Mouse (Mus musculus) T-cell, adult 2 months (primary cell): ENCODE results near the gene Rhpn2.

ENCODE experiments used
- DNase-seq: peaks from one replicate; pipeline ENCODE4 v3.0.0; 2022; ENCODE audit warnings: low spot score

The Rhpn2 gene

DNA sequence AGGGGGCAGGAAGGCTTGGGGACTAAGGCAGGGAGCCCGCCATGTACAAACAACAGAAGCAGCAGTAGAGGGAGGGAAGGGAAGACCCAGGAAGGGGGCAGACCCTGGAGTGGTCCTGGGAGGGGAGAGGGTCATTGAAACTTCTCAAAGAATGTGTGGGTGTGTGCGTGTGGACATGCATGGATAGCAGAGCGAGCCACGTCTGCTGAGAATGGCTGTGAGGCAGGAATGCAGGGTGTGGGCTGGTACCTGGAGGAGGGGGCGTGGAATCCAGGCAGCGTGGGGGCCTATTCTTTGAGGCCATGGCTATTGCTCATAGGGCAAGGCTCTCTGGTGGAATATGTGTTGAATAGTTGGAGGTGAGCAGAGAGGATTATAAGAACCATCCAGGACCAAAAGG, 54.7 kb downstream of the Rhpn2 start:
- DNase-seq: no peak

DNA sequence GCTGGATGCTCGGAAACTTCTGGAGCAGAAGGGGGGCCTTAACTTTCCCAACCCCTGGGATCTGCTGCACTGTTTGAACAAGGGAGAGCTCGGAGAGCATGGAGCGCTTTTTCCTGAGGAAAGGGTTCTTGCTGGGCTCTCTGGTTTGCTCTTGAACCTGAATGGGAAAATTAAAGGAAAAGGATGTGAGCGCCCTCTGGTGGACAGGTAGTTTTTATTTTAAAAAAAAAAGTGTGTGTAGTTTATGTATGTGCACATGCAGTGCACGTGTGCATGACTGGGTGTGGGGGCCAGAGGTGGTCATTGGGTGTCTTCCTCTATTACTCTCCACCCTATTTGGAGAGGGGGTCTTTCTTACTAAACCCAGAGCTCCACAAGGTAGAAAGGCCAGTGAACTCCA, 59.0 kb downstream of the Rhpn2 start:
- DNase-seq: no peak

DNA sequence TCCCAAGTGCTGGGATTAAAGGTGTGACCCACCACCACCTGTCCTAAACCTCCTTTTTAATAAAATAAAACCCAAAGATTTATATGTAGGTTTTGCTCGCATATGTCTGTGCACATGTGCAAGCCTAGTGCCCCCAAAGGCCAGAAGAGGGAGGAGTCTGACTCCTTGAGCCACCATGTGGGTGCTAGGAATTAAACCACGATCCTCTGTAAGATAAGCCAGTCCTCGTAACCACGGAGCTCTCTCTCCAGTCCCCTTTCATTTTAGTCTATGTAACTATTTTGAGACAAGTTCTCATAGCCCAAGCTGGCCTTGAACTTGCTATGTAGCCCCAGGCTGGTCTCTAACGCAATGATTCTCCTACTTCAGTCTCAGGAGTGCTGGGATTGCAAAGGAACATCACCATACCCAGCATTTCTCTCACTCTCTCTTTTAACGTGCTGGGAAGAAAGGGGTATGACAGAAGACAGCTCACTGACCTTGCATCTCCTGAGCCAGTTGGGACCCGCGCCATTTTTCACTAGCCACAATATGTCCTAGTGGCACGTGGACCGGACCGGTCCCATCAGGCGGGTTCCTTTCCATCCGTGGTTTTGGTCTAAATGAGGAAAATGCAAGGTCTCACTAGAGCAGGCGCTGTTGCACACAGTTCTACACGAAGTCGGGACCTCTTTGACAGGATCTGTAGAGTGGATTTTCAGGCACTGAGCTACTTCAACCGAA, 61.9 kb downstream of the Rhpn2 start:
- DNase-seq: no peak

DNA sequence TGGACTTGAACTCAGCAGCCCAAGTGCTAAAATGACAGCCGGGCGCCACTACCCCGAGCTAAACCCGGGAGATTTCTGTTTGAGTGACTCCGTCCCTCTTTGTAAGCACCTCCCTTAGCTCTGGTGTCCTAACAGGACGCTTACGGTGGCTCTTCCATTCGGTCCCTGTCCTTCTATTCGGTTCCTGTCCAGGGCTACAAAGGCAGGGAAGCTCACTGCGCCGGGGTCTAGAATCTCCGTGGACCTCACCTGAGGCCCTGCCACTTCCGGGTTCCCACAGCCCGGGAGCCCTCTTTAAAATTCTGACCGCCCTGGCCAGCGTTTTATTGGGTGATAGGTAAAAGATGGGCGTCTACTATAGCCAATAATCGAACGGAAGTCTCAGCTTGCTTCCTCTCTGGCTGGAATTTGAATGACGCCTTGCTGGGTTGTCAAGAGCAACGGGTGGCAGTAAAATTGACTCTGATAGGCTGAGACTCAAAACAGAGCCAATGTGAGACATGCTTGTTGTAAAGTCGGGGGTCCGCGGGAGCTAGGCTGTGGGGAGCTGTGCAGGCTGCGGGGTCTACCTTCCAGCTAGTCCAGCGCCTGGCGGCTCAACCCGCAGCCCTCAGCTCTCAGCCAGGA, 62.7 kb downstream of the Rhpn2 start, which contains the start of the genes Faap24 and Cep89:
Gene Faap24 (minus strand): TSS at position 295 of the 627 bp plus-strand sequence.
Gene Cep89 (plus strand): TSS at position 494 of the 627 bp plus-strand sequence.
- peak; percentile 96 for DNase-seq

DNA sequence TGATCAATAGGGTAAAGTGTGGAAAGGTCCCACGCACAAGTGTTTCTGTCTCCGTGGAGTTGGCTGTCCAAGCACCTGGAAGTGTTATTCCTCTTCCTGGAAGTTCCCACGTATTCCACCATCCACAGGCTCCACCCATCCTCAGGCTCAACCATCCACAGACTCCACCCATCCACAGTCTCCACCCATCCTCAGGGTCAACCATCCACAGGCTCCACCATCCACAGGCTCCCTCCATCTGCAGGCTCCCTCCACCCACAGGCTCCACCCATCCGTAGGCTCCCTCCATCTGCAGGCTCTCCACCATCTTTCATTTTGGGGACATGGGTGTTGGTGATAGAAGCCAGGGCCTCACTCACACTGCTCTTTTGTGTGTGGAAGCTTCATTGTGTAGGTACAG, 67.2 kb downstream of the Rhpn2 start:
- DNase-seq: no peak

DNA sequence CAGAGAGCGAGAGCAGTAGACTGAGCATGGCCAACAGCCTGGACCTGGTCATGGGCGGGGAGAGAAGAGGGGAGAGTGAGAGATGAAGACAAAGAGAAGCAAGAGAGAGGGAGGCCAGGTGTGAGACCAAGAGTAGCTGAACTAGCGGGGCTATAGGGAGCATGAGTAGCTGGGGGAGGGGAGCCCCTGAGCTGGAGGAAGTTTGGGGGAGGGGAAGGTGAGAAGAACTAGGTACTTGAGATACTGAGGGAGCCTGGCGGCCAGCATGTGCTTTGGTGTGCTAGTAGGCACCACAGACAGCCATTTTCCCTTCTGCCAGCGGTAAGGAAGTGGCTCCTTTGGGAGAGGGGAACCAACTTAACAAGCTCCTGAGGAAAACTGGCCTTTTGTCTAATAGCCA, 81.3 kb downstream of the Rhpn2 start:
- DNase-seq: no peak

DNA sequence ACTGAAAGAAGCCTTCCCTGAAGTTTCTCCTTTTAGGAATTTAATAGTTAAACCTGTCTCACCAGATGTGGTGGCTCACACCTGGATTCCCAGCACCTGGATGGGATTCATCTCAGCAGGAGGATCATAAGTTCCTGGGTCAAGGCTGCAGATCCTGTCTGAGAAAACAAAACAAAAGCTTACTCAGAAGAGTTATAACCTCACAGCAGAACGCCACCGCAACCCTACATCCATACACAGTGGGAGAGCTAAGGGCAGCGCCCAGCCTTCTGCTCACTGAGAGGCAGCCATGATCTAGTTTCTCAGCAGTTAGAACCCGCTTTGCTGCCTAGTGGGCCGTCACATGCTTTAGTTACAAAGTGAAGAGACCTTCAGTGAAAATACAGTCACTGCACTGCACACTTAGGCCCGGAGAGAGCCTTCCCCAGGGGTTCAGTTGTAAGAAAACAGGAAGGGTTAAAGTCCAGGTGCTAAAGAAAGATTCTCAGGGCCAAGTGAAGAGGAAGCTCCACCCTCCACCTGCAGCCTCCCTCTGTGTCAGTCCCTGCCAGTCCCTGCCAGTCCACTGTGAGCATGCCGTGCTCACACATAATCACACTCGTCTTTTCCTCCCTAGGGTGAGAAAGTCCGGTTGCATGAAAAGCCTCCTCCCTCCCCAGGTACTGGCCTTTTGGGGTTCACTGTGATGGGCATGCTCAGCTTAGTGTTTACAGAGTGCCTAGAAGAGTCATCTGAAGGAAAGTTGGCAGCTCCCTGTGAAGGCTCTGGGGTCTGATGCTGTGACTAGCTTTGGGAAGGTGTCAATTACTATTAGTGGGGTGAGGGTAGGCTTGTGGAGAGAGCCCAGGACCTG, 82.1 kb downstream of the Rhpn2 start:
- no peak for DNase-seq

DNA sequence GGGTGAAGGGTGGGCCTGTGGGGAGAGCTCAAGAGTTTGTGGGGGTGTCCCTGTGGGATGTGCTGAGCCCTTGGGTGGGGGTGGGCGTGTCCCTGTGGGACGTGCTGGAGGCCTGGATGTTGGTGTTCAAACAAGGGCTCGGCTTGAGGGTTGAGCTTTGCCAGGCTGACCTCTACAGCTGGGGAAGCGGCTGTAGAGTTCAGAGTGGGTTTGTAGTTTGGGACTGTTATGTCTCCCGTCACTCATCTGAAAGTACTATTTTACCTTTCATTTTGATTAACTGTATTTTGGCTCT, 82.6 kb downstream of the Rhpn2 start:
- no peak for DNase-seq

DNA sequence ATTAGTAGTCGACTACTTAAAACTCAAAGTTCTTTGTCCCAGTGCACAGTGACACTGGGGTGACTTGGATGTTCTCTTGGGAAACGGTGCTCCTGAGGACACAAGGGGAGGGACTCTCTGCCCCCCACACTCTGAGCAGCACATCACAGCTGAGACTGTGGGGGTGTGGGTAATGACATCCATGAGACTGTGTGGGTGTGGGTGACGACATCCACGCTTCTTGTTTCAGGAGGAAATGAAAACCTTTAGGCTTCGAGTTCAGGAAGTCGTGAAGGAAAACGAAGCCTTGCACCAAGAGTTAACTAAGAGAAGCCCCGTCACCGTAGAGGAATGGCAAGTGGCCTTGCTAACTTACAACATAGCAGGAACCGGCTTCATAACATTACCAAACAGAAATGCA, 89.1 kb downstream of the Rhpn2 start:
- no peak for DNase-seq

DNA sequence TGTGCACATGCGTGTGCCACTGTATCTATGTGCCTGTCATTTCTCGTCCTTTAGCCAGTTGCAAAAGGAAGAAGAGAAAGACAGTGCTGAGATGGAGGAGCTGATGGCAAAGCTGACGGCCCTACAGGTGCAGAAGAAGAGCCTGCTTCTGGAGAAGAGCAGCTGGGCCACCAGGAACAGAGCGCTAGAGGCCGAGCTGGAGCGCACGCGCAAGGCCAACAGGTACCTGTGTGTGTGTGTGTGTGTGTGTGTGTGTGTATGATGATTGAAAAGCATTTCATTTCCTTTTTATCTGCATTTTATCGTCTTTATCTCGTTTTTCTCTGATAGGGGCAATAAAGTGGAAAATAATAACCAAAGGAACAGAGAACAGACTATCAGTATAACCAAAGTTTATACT, 94.2 kb downstream of the Rhpn2 start:
- no peak for DNase-seq

DNA sequence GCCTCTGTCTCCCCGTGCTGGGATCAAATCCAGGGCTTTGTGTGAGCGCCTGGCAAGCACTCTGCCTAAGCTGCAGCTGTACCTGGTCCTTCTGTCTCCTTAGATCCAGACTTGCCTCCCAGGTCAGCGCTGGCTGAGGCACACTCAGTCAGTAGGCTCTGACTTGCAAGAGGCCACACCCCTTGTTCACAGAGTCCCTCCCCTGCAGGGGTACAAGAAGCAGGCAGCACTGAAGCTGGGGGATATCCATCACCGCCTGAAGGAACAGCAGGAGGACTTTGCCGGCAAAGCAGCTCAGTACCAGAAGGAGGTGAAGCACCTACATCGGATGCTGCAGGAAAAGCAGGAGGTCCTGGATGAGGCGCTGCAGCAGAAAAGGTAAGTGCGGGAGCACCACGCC, 101.3 kb downstream of the Rhpn2 start:
- no peak for DNase-seq
